8 mouse cellular contexts compared by ENCODE assay signal in genomic region chr10:7727011-7727410, GRCm38 (mm10). TPM values are rescaled to one million over a fixed set of nuclear protein-coding genes. Genes with fewer than 3 reads are reported as not detected.
DNase-seq lines count a peak whose midpoint lies in the region; ATAC-seq and TF ChIP-seq lines count a peak whose summit lies in the region.

No protein-coding gene starts in this region.

- H3K4me2 ChIP-seq in liver, postnatal 0 days (ENCODE audit: low read depth, low read length): peak overlapping the region; percentile 94

- DNase-seq in liver, postnatal 0 days: no peak
- no peak for DNase-seq in adrenal gland, adult 18-20 months (ENCODE audit: low spot score in 2 of 2)
- DNase-seq in layer of hippocampus, adult 11-12 months (ENCODE audit: low spot score): no peak

- no peaks in the 10 kb centered on the region for H3K36me3 ChIP-seq in erythroblast, embryonic 14.5 days (ENCODE audit: control insufficient read depth)
- H3K36me3 ChIP-seq in ES-Bruce4 (ENCODE audit: control insufficient read depth, insufficient read depth, low read length, poor library complexity, severe bottlenecking): no peaks in the 10 kb centered on the region
- no peaks in the 10 kb centered on the region for H3K36me3 ChIP-seq in liver, postnatal 0 days (replicated peaks; ENCODE audit: insufficient read depth, low read length)

- no peak for TF ChIP-seq POLR2A in ES-Bruce4 (IDR thresholded peaks at IDR 0.05; ENCODE audit: insufficient read depth, low read length)

- peaks cover 19% of the 10 kb centered on the region for H3K4me1 ChIP-seq in erythroblast, embryonic 14.5 days (ENCODE audit: control insufficient read depth)
- no peaks in the 10 kb centered on the region for H3K4me1 ChIP-seq in ES-Bruce4 (ENCODE audit: control insufficient read depth, insufficient read depth, low read length)
- H3K4me1 ChIP-seq in liver, postnatal 0 days (ENCODE audit: insufficient read depth): peaks cover 5% of the 10 kb centered on the region

- H3K27ac ChIP-seq in ES-Bruce4 (ENCODE audit: insufficient read depth, low read length): no peak overlapping the region
- H3K27ac ChIP-seq in liver, postnatal 0 days (ENCODE audit: low read depth): 0 out of 2 replicates have a peak overlapping the region, but pooled peaks have one; percentile 44

- TF ChIP-seq CTCF in ES-Bruce4 (IDR thresholded peaks at IDR 0.05; ENCODE audit: low read depth, low read length): no peak
- no peak for TF ChIP-seq CTCF in liver, postnatal 0 days (IDR thresholded peaks at IDR 0.05; ENCODE audit: low read depth)

- H3K27me3 ChIP-seq in erythroblast, embryonic 14.5 days (ENCODE audit: control insufficient read depth): no peaks in the 10 kb centered on the region
- no peaks in the 10 kb centered on the region for H3K27me3 ChIP-seq in ES-Bruce4 (ENCODE audit: control insufficient read depth, insufficient read depth, low read length, poor library complexity, severe bottlenecking)
- no peaks in the 10 kb centered on the region for H3K27me3 ChIP-seq in liver, postnatal 0 days (ENCODE audit: insufficient read depth, low read length)

- no peak for TF ChIP-seq EP300 in ES-Bruce4 (IDR thresholded peaks at IDR 0.05; ENCODE audit: insufficient read depth, low read depth, low read length)
- TF ChIP-seq EP300 in liver, postnatal 0 days (IDR thresholded peaks at IDR 0.05; ENCODE audit: low read depth): no peak

- no peaks in the 10 kb centered on the region for H3K9me3 ChIP-seq in erythroblast, embryonic 14.5 days (ENCODE audit: control insufficient read depth, low read length)
- H3K9me3 ChIP-seq in ES-Bruce4 (replicated peaks; ENCODE audit: control insufficient read depth, insufficient read depth, low read length, poor library complexity, severe bottlenecking): no peaks in the 10 kb centered on the region
- no peaks in the 10 kb centered on the region for H3K9me3 ChIP-seq in liver, postnatal 0 days (ENCODE audit: low read length)

- peak overlapping the region; percentile 72 for H3K9ac ChIP-seq in ES-Bruce4 (ENCODE audit: low read depth, poor library complexity, severe bottlenecking)
- peak overlapping the region; percentile 68 for H3K9ac ChIP-seq in liver, postnatal 0 days (replicated peaks)

- ATAC-seq in erythroblast, adult 5-6 weeks (replicated peaks; ENCODE audit: low FRiP score, poor library complexity, severe bottlenecking): no peak
- 0 out of 2 replicates have a peak, but pooled peaks have one; percentile 4 for ATAC-seq in granulocyte monocyte progenitor cell, adult 5-6 weeks (replicated peaks; ENCODE audit: poor library complexity, severe bottlenecking)
- ATAC-seq in liver, postnatal 0 days: no peak
- ATAC-seq in cerebellum, adult (ENCODE audit: insufficient number of reproducible peaks, low FRiP score, low TSS enrichment): no peak

- WGBS in liver, postnatal 0 days (ENCODE audit: insufficient replicate concordance): 13% methylated on average over 3 of the region's 3 CpGs

- H3K4me3 ChIP-seq in erythroblast, embryonic 14.5 days (replicated peaks): peak overlapping the region; percentile 63
- H3K4me3 ChIP-seq in ES-Bruce4 (ENCODE audit: low read depth, low read length): peak overlapping the region; percentile 12; the same call in 1 of the 2 replicates
- H3K4me3 ChIP-seq in liver, postnatal 0 days (ENCODE audit: low read depth, low read length): peak overlapping the region; percentile 88

RNA-seq across cellular contexts. Expression of gene Katna1, which starts 1.2 kb away (rescaled TPM):
- polyA plus RNA-seq in erythroblast, embryonic 14.5 days (2012): 0.19 and 0.23 TPM in 2 replicates
- total RNA-seq in erythroblast, adult 5-6 weeks (2015; ENCODE audit: low replicate concordance): 39.1 and 45.5 TPM in 2 replicates
- total RNA-seq in erythroblast, adult 5-6 weeks (2017; ENCODE audit: low replicate concordance): 29.6 and 32.5 TPM in 2 replicates
- 58.4 and 59.1 TPM in 2 replicates for polyA plus RNA-seq in ES-Bruce4 (2011; ENCODE audit: insufficient read depth, insufficient read length, low read depth, missing spikeins)
- total RNA-seq in granulocyte monocyte progenitor cell, adult 5-6 weeks (2014; fragmentation: Nextera tagmentation): 41.3 and 42.5 TPM in 2 replicates
- total RNA-seq in granulocyte monocyte progenitor cell, adult 5-6 weeks (2017): 59.1 and 61.3 TPM in 2 replicates
- polyA plus RNA-seq in liver, postnatal 0 days (2015; fragmentation: Nextera tagmentation; extraction: Ambion mirVana): 20.1 and 21.2 TPM in 2 replicates
- 10 to 100 TPM; 30.7 to 33.1 TPM for total RNA-seq in adrenal gland, adult 18-20 months (2021)

RNA-seq across cellular contexts. Expression of gene Lats1, which starts 46.0 kb away (rescaled TPM):
- 0.15 and 0.16 TPM in 2 replicates for polyA plus RNA-seq in erythroblast, embryonic 14.5 days (2012)
- total RNA-seq in erythroblast, adult 5-6 weeks (2015; ENCODE audit: low replicate concordance): 6.9 and 8.5 TPM in 2 replicates
- 5.2 and 6.5 TPM in 2 replicates for total RNA-seq in erythroblast, adult 5-6 weeks (2017; ENCODE audit: low replicate concordance)
- 18.9 and 22.0 TPM in 2 replicates for polyA plus RNA-seq in ES-Bruce4 (2011; ENCODE audit: insufficient read depth, insufficient read length, low read depth, missing spikeins)
- total RNA-seq in granulocyte monocyte progenitor cell, adult 5-6 weeks (2014; fragmentation: Nextera tagmentation): 23.1 and 29.9 TPM in 2 replicates
- 12.4 and 16.2 TPM in 2 replicates for total RNA-seq in granulocyte monocyte progenitor cell, adult 5-6 weeks (2017)
- polyA plus RNA-seq in liver, postnatal 0 days (2015; fragmentation: Nextera tagmentation; extraction: Ambion mirVana): 2.1 and 2.5 TPM in 2 replicates
- 10 to 100 TPM; 40.6 to 52.9 TPM for total RNA-seq in adrenal gland, adult 18-20 months (2021)

RNA-seq across cellular contexts. Expression of gene Pcmt1, which starts 46.1 kb away (rescaled TPM):
- polyA plus RNA-seq in erythroblast, embryonic 14.5 days (2012): 8.2 and 8.5 TPM in 2 replicates
- 22.7 and 30.5 TPM in 2 replicates for total RNA-seq in erythroblast, adult 5-6 weeks (2015; ENCODE audit: low replicate concordance)
- total RNA-seq in erythroblast, adult 5-6 weeks (2017; ENCODE audit: low replicate concordance): 33.7 and 42.5 TPM in 2 replicates
- polyA plus RNA-seq in ES-Bruce4 (2011; ENCODE audit: insufficient read depth, insufficient read length, low read depth, missing spikeins): 72.8 and 73.9 TPM in 2 replicates
- 46.8 and 64.6 TPM in 2 replicates for total RNA-seq in granulocyte monocyte progenitor cell, adult 5-6 weeks (2014; fragmentation: Nextera tagmentation)
- 68.1 and 81.7 TPM in 2 replicates for total RNA-seq in granulocyte monocyte progenitor cell, adult 5-6 weeks (2017)
- polyA plus RNA-seq in liver, postnatal 0 days (2015; fragmentation: Nextera tagmentation; extraction: Ambion mirVana): 64.8 and 67.2 TPM in 2 replicates
- 10 to 100 TPM; 79.9 to 83.7 TPM for total RNA-seq in adrenal gland, adult 18-20 months (2021)

RNA-seq across cellular contexts. Expression of gene Nup43, which starts 59.7 kb away (rescaled TPM):
- 0.03 and 0.23 TPM in 2 replicates for polyA plus RNA-seq in erythroblast, embryonic 14.5 days (2012)
- 3.6 and 23.8 TPM in 2 replicates for total RNA-seq in erythroblast, adult 5-6 weeks (2015; ENCODE audit: low replicate concordance)
- total RNA-seq in erythroblast, adult 5-6 weeks (2017; ENCODE audit: low replicate concordance): 5.4 and 7.2 TPM in 2 replicates
- 92.5 and 99.6 TPM in 2 replicates for polyA plus RNA-seq in ES-Bruce4 (2011; ENCODE audit: insufficient read depth, insufficient read length, low read depth, missing spikeins)
- 18.7 and 40.1 TPM in 2 replicates for total RNA-seq in granulocyte monocyte progenitor cell, adult 5-6 weeks (2014; fragmentation: Nextera tagmentation)
- 26.2 and 27.2 TPM in 2 replicates for total RNA-seq in granulocyte monocyte progenitor cell, adult 5-6 weeks (2017)
- 12.4 and 13.7 TPM in 2 replicates for polyA plus RNA-seq in liver, postnatal 0 days (2015; fragmentation: Nextera tagmentation; extraction: Ambion mirVana)
- 1 to 10 TPM; 5.9 to 9.1 TPM for total RNA-seq in adrenal gland, adult 18-20 months (2021)

Comparison
In these comparisons a context has a peak if more than half of its experiments do, and no peak if none do; other contexts are left out.
1. H3K4me3 ChIP-seq: peak in every context shown above with its lines; median percentile 88 in liver, postnatal 0 days; 63 in erythroblast, embryonic 14.5 days; 12 in ES-Bruce4.